Mouse (Mus musculus) lung, embryonic 14.5 days (tissue): ENCODE results near the gene Fhit. TPM values are rescaled to one million over a fixed set of nuclear protein-coding genes. Genes with fewer than 3 reads are reported as not detected.

Experiments
- ATAC-seq: fragments of 200-750 bp; cut with Nextera tagmentation; 2 replicates; pipeline ENCODE4 v1.8.0; 2017; ENCODE audit warnings: mild to moderate bottlenecking, moderate TSS enrichment, moderate library complexity; ENCODE audit not compliant: insufficient read depth
- DNase-seq: peaks from one replicate; pipeline ENCODE4 v3.0.0-alpha.2; 2015
- H3K27ac ChIP-seq: fragments of 300-500 bp; sonication (generic); 2 replicates; pipeline ENCODE4 v1.5.1; 2014; ENCODE audit warnings: low read depth, mild to moderate bottlenecking, moderate library complexity
- H3K27me3 ChIP-seq: fragments of 300-500 bp; sonication (generic); 2 replicates; pipeline ENCODE4 v1.6.1; 2014; ENCODE audit warnings: low read length, control low read depth; ENCODE audit not compliant: insufficient read depth
- H3K36me3 ChIP-seq: fragments of 300-500 bp; sonication (generic); 2 replicates; pipeline ENCODE4 v1.6.1; 2014; ENCODE audit warnings: control low read depth; ENCODE audit not compliant: insufficient read depth
- H3K4me1 ChIP-seq: fragments of 300-500 bp; sonication (generic); 2 replicates; pipeline ENCODE4 v1.6.1; 2014; ENCODE audit warnings: antibody characterized with exemption, control low read depth; ENCODE audit not compliant: insufficient read depth
- H3K4me2 ChIP-seq: fragments of 300-500 bp; sonication (generic); 2 replicates; pipeline ENCODE4 v1.6.1; 2014; ENCODE audit warnings: mild to moderate bottlenecking
- H3K4me3 ChIP-seq: fragments of 300-500 bp; sonication (generic); 2 replicates; pipeline ENCODE4 v1.5.1; 2014; ENCODE audit warnings: low read depth, low read length
- H3K9ac ChIP-seq: fragments of 300-500 bp; sonication (generic); 2 replicates; pipeline ENCODE4 v1.6.1; 2014
- H3K9me3 ChIP-seq: fragments of 300-500 bp; sonication (generic); 2 replicates; pipeline ENCODE4 v1.6.1; 2016; ENCODE audit warnings: low read depth, low read length, control low read depth
- CTCF ChIP-seq: IDR thresholded peaks from 2 replicates; pipeline ENCODE4 v1.5.1; 2016; ENCODE audit warnings: antibody characterized with exemption, low read depth
- WGBS: fragments of 180-500 bp; shearing (Covaris S2); extraction: QIAGEN DNeasy Blood & Tissue Kit; methylation state at CpG from one replicate; pipeline ENCODE4 v1.1.7; 2014; 5-methylcytosine and 5-hydroxymethylcytosine counted together
- polyA plus RNA-seq: library from polyadenylated mRNA; unstranded; fragments of >200 nt; fragmentation: Nextera tagmentation; extraction: Ambion mirVana; gene quantifications from 2 replicates; pipeline ENCODE4 v1.2.1, GENCODE M21; 2014

Fhit gene
- polyA plus RNA-seq, 1 experiment from 2014 or later = 5.3 TPM

GRCm38 (mm10) chr14:10364281-10364680, 797.6 kb downstream of the Fhit start:
- Histone ChIP-seq H3K4me1 (no peaks in the 10 kb centered on the region), H3K9me3 (no peaks in the 10 kb centered on the region), H3K27ac (no peak overlapping the region), H3K4me2 (no peak overlapping the region), H3K36me3 (no peaks in the 10 kb centered on the region), H3K27me3 (no peaks in the 10 kb centered on the region), H3K4me3 (no peak overlapping the region), H3K9ac (no peak overlapping the region)
- no peak for ATAC-seq
- no peak for TF ChIP-seq CTCF
- no peak for DNase-seq
- whole genome bisulfite sequencing = 76% methylated on average over 6 of the region's 6 CpGs

- DNase-seq (no peak), ATAC-seq (no peak)
- H3K36me3 ChIP-seq = no peaks in the 10 kb centered on the region
- no peak overlapping the region for H3K4me2 ChIP-seq
- WGBS = 75% methylated on average over 1 of the region's 1 CpGs
- no peak for TF ChIP-seq CTCF
- H3K27me3 ChIP-seq = no peaks in the 10 kb centered on the region
- H3K27ac ChIP-seq = no peak overlapping the region
- H3K4me3 ChIP-seq = no peak overlapping the region
- no peaks in the 10 kb centered on the region for H3K4me1 ChIP-seq
- H3K9ac ChIP-seq = no peak overlapping the region
- no peaks in the 10 kb centered on the region for H3K9me3 ChIP-seq
These were observed 798.5 kb downstream of the Fhit start for GRCm38 (mm10) chr14:10363306-10363705.

GRCm38 (mm10) chr14:10345905-10346304, 815.9 kb downstream of the Fhit start:
- no peak for ATAC-seq
- Histone ChIP-seq H3K27me3 (no peaks in the 10 kb centered on the region), H3K9ac (no peak overlapping the region), H3K4me1 (no peaks in the 10 kb centered on the region), H3K36me3 (no peaks in the 10 kb centered on the region), H3K9me3 (no peaks in the 10 kb centered on the region), H3K4me3 (no peak overlapping the region), H3K27ac (no peak overlapping the region), H3K4me2 (no peak overlapping the region)
- DNase-seq = no peak
- TF ChIP-seq CTCF = no peak

- ATAC-seq (no peak), DNase-seq (no peak)
- no peak overlapping the region for H3K4me3 ChIP-seq
- H3K27me3 ChIP-seq = no peaks in the 10 kb centered on the region
- no peaks in the 10 kb centered on the region for H3K9me3 ChIP-seq
- no peak overlapping the region for H3K9ac ChIP-seq
- no peaks in the 10 kb centered on the region for H3K36me3 ChIP-seq
- TF ChIP-seq CTCF = no peak
- WGBS = 77% methylated on average over 1 of the region's 1 CpGs
- no peak overlapping the region for H3K27ac ChIP-seq
- H3K4me2 ChIP-seq = no peak overlapping the region
- no peaks in the 10 kb centered on the region for H3K4me1 ChIP-seq
These were observed 817.8 kb downstream of the Fhit start for GRCm38 (mm10) chr14:10344064-10344463.

- Histone ChIP-seq H3K4me2 (no peak overlapping the region), H3K4me3 (no peak overlapping the region), H3K9me3 (no peaks in the 10 kb centered on the region), H3K27ac (no peak overlapping the region), H3K4me1 (no peaks in the 10 kb centered on the region), H3K36me3 (no peaks in the 10 kb centered on the region), H3K9ac (no peak overlapping the region), H3K27me3 (no peaks in the 10 kb centered on the region)
- DNase-seq (no peak), ATAC-seq (no peak)
- WGBS = 80% methylated on average over 3 of the region's 3 CpGs
- no peak for TF ChIP-seq CTCF
These were observed 845.1 kb downstream of the Fhit start for GRCm38 (mm10) chr14:10316764-10317163.

- Histone ChIP-seq H3K4me3 (no peak overlapping the region), H3K9ac (no peak overlapping the region), H3K4me2 (no peak overlapping the region), H3K27me3 (no peaks in the 10 kb centered on the region), H3K4me1 (no peaks in the 10 kb centered on the region), H3K27ac (no peak overlapping the region), H3K36me3 (no peaks in the 10 kb centered on the region), H3K9me3 (no peaks in the 10 kb centered on the region; the same call in 1 of the 2 replicates)
- ATAC-seq (no peak), DNase-seq (no peak)
- no peak for TF ChIP-seq CTCF
- WGBS = 47% methylated on average over 1 of the region's 1 CpGs
These were observed 849.6 kb downstream of the Fhit start for GRCm38 (mm10) chr14:10312190-10312589.

- H3K27me3 ChIP-seq = no peaks in the 10 kb centered on the region
- H3K4me2 ChIP-seq = no peak overlapping the region
- no peaks in the 10 kb centered on the region for H3K36me3 ChIP-seq
- no peak overlapping the region for H3K9ac ChIP-seq
- TF ChIP-seq CTCF = no peak
- H3K4me1 ChIP-seq = no peaks in the 10 kb centered on the region
- DNase-seq = no peak
- ATAC-seq = no peak
- H3K4me3 ChIP-seq = no peak overlapping the region
- no peaks in the 10 kb centered on the region for H3K9me3 ChIP-seq
- H3K27ac ChIP-seq = no peak overlapping the region
These were observed 856.5 kb downstream of the Fhit start for GRCm38 (mm10) chr14:10305286-10305685.

- ATAC-seq = no peak
These were observed 860.3 kb downstream of the Fhit start for GRCm38 (mm10) chr14:10301497-10301896.

More at GRCm38 (mm10) chr14:10301497-10301896, 860.3 kb downstream of the Fhit start:
- H3K4me2 ChIP-seq = no peak overlapping the region
- no peak overlapping the region for H3K27ac ChIP-seq
- no peaks in the 10 kb centered on the region for H3K9me3 ChIP-seq
- DNase-seq = no peak
- H3K27me3 ChIP-seq = no peaks in the 10 kb centered on the region
- no peaks in the 10 kb centered on the region for H3K36me3 ChIP-seq
- WGBS = 54% methylated on average over 1 of the region's 1 CpGs
- no peak overlapping the region for H3K9ac ChIP-seq
- H3K4me1 ChIP-seq = no peaks in the 10 kb centered on the region
- H3K4me3 ChIP-seq = no peak overlapping the region
- TF ChIP-seq CTCF = no peak
